Mouse (Mus musculus) cerebellum, adult 18-20 months (tissue): ENCODE results near the gene Serinc4.
A peak's percentile ranks its signal among the peaks of the same experiment; 100 is the strongest.
"Not testable (repeated sequence)": the region's sequence is repeated elsewhere in the genome, so short reads cannot be mapped to it uniquely, and the experiment has no call there.

ENCODE experiments used
- DNase-seq, 2 experiments: peaks; one replicate each; pipeline ENCODE4 v3.0.0; 2021

The Serinc4 gene

DNA sequence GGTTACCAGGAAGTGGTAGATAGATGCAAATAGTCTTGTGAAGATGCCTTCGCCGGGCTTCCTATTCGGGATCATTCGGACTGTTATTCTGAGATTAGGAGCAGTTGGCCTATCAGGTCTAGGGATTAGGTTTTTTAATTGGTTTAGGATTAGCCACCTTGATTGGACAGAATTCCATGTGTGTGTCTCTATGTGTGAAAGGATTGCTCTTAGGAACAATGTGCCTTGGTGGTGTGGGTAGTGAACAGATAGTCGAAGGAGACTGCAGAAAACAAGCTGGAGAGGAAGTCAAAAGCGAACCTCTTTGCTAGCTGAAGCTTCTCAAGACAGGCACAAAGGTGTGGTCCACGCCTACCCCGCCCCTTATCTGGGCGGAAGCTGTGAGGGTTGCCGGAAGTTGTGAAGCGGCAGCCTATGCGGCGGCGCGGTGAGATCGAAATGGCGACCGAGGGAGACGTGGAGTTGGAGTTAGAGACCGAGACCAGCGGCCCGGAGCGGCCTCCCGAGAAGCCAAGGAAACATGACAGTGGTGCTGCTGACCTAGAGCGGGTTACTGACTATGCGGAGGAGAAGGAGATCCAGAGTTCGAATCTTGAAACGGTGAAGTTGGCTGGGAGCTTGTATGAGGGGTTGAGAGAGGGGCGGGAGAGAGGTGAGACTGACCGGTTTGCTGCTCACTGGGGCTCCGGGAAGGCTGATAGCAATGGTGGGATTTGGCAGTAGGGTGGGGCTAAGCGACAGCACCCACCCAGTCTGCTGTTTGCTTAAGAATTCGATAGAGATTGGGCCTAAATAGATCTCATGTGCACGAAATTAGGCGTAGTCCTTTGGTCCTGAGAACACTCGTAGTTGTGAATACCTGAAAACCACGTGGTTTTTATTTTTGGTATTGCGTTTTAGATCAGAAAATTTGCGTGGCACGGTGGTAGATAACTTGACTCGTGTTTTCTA, at the start of gene Serinc4:
TSS of gene Serinc4 (minus strand) at position 90 of the 951 bp plus-strand sequence.
- peak; percentile 78 to 82 for DNase-seq

DNA sequence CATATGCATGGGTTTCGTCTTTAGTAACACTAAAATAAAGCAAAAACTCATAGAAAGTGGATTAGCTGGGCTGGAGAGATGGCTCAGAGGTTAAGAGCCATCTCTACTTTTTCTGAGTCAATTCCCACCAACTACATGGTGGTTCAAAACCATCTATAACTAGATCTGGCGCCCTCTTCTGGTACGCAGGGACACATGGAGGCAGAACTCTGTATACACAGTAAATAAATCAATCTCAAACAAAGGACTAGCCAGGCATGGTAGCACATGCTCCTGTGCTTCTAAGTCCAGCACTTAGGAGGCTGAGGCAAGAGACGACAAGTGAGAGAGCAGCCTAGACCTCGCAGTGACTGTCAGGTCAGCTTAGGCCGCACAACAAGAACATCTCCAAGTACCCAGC, 45.0 kb upstream of the Serinc4 start:
- not testable (repeated sequence) for DNase-seq

DNA sequence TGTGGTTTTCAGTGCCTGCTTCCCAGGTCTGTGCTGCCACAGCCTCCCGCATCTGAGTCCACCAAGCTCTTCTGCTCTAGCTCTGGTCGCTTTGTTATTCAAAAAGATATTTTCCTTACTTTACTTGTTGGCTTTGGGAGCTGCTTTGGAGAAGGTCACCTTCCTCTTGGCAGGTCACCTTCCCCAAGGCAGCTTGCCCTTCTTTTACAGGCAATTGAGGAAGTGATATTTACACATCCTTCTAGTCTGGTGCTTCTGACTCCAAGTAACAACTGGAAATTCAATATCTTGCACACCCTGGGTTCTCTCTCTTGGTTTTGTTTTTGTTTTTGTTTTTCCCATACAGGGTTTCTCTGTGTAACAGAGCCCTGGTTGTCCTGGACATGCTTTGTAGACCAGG, 27.8 kb upstream of the Serinc4 start:
- not testable (repeated sequence) for DNase-seq

DNA sequence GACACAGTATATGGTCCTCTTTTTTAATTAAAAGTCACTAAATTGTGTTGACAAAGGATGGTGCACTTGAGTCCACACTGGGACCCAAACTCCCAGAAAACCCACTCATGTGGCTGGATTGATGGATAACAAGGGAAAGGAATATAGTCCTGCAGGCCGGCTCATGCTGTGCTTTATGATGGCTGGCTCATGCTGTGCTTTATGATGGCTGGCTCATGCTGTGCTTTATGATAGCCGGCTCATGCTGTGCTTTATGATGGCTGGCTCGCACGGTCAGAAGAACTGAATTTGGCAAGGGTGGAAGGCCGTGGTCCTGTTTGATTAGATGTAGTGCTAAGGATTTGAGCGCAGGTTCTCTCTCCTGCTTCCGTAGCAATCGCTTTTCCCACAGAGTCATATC, 27.0 kb upstream of the Serinc4 start:
- DNase-seq, result no peak

DNA sequence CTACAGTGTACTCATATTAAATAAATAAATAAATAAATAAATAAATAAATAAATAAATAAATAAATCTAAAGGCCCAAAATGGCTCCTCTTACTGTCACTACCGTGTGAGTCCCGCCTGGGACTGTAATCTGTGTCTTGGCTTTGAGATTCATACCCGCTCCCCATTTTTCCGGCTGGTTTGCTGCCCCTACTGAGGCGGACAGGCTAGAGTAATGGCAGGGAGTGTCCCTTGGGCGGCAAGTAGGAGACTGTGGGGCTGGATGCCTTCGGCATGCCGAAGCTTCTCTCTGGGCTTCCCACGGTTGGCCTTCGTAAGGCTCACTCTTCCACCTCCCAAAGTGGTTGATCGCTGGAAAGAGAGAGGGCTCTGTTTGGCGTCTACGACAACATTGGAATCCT, 24.3 kb upstream of the Serinc4 start:
- DNase-seq, result not testable (repeated sequence)

DNA sequence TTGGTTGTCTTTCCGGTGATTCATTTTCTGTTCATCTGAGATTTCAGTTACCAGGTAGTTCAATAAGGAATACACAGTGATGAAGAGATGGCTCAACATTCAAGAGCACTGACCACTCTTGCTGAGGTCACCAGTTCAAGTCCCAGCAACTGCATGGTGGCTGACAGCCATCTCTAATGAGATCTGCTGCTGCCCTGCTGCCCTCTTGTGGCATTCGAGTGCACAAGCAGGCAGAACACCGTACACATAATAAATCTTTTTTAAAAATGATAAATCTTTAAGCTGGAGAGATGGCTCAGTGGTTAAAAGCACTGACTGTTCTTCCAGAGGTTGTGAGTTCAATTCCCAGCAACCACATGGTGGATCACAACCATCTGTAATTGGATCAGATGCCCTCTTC, 23.9 kb upstream of the Serinc4 start:
- no peak for DNase-seq

DNA sequence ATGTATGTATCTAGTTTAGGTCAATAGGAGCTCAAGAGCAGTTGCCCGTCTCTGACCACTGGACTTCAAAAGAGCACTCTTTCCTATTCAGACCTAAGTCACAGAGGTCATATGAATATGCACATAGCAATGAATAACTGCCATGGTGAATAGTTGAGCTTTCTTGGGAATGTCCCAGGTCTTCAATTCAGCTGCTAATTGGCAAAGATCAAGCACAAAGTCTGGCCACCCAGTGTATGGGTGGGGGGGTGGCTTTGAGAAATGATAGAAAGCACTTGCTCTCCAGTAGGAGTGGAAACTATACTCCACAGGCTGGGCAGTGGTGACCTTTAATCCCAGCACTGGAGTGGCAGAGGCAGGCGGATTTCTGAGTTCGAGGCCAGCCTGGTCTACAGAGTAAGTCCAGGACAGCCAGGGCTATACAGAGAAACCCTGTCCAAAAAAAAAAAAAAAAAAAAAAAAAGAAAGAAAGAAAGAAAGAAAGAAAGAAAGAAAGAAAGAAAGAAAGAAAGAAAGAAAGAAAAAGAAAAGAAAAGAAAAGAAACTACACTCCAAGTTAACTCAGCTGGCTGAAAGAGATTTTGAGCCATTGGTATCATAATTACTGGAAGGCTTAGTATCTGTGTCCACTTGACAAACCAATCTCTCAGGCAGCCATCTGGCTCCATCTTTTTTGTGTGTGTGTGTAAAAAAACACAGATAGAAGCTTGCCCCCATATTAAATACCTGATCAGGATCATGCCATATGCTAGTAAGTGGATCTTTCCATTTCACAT, 21.1 kb upstream of the Serinc4 start:
- DNase-seq, result no peak

DNA sequence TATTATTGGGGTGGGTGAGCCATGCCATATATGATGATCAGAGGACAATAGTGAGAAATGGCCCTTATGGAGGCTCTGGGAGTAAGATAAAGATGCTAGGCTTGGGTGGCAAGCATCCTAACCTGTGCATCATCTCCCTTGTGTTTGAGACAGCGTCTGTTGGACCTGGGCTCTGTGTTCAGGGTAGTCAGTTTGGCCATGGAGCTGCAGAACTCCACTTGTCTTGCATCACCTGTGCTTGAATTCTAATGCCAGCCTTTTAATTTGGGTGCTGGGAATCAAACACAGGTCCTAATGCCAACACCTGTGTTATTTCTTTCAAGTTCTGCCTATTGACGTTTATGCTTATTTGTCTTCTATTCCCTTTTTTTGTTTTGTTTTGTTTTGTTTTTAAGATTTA, 18.7 kb upstream of the Serinc4 start:
- not testable (repeated sequence) for DNase-seq

DNA sequence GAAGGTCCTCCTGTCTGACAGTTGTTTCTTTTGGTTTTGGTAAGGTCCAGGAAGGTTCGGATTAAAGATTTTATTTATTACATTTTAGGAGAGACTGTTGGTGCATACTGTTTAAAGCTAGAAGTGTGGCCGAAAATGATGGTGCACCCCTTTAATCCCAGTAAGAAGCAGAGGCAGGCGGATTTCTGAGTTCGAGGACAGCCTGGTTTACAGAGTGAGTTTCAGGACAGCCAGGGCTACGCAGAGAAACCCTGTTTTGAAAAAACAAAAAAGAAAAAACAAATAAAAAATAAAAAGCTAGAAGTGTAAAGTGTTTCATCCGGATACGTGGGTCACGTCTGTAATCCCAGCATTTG, 17.6 kb upstream of the Serinc4 start:
- peak in 1 of 2 experiments; percentile 28 for DNase-seq

DNA sequence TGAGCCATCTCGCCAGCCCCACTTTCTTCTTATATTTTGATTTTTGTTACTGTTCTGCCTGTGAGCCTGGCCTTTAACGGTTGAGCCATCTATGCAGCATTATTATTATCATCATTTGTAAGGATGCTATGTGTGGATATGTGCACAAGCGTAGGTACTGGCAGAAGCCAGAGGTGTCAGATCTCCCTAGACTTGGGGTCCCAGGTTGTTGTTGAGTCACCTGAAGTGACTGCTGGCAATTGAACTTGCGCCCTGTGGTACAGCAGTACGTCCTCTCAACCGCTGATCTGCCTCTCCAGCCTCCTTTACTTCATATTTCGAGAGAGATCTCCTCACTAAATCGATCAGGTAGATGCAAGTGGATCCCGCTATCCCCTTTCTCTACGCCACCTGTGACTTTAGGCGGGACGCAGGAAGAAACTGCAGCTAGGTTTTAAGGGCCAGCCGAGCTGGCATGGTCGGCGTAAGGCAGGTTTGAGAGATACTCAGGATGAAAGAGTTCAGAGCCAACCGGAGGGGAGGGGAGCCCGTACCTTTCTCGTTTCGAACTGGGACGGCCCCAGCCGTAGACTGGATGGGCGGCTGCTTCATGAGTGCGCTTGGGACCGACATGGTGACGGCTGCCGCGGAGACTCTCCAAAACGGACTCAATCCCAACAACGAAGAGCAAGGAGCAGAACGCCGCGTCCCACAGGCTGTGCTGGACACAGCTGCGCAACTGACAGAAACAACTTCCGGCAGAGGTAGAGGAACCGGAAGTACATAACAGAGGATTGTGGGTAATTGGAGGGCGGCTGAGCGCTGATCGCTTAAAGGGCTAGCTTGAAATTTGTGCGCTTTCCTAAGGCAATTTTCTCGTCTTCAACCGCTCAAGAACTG, 17.0 kb upstream of the Serinc4 start, which contains the start of gene Mfap1b:
TSS of gene Mfap1b (minus strand) at position 767 of the 879 bp plus-strand sequence.
- DNase-seq, result peak; percentile 83 to 87

DNA sequence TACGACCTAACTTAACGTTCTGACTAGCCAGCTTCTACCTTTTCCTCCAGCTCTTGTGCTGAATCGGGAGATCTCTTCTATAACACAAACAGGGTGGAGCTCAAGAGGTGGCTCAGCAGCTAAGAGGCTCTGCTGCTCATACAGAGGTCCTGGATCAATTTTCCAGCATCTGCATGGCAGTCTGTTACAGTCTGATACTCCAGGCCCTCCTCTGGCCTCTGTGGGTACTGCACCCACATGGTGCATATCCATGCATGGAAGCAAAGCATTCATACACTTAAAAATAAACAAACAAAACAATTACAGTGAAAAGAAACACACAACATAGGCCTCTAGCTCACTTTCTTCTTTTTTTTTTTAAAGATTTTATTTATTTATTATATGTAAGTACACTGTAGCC, 16.2 kb upstream of the Serinc4 start:
- DNase-seq, result not testable (repeated sequence)

DNA sequence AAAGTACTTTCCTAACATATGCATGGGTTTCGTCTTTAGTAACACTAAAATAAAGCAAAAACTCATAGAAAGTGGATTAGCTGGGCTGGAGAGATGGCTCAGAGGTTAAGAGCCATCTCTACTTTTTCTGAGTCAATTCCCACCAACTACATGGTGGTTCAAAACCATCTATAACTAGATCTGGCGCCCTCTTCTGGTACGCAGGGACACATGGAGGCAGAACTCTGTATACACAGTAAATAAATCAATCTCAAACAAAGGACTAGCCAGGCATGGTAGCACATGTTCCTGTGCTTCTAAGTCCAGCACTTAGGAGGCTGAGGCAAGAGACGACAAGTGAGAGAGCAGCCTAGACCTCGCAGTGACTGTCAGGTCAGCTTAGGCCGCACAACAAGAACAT, 12.4 kb upstream of the Serinc4 start:
- DNase-seq, result not testable (repeated sequence)

DNA sequence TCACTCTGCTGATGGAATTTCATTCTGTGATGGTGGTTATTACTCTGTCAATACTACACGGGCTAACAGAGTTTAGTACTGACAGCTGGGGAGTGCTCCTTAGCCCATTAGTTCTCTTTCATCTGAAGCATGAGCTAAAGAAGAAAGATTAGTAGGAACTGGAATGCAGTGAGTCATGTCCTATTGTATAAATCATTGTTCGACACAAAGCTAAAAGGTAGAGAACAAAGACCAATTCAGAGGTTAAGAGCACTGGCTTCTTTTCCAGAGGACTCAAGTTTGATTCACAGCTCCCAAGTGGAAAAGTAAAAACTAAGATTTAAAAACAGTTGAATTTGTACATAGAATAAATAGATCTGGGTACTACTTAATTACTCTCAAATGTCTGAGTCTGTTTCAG, 3.5 kb upstream of the Serinc4 start:
- DNase-seq, result no peak

DNA sequence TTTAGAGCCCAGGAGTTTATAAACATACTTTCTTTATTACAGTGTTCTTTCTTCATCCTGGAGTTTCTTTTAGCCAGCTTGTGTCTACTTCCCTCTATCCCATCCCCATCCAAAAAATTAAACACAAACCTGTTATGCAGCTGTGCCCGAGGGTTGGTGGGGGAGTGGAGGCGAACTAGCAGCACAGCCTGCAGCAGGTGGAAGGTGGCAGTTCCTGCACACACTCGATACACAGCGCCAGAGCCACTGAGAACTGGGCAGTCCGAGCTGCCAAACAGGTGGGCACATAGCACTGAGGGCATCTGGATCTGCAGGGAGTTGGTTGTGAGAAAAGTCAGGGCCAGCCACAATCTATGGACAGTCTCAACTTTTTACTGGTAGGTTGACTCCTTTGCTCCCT, 1.0 kb downstream of the Serinc4 start:
- no peak for DNase-seq

DNA sequence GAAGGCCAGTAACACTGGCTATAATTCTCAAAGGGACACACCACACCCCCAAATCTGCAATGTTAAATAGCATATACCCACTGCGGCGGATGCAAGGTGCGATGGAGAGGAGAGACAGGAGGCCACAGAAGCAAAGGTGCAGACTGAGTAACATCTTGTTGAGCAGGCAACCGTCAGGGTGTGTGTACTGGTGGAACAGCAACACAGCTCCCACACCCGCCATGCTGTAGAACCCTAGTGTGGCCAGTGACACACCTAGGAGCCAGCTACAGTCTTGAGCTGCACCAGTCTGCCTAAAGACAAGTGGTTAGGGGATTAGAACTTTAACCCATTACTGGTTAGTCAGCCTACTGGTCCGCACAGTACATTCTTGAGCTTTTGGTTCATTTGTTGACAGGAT, 2.7 kb downstream of the Serinc4 start:
- DNase-seq, result no peak

DNA sequence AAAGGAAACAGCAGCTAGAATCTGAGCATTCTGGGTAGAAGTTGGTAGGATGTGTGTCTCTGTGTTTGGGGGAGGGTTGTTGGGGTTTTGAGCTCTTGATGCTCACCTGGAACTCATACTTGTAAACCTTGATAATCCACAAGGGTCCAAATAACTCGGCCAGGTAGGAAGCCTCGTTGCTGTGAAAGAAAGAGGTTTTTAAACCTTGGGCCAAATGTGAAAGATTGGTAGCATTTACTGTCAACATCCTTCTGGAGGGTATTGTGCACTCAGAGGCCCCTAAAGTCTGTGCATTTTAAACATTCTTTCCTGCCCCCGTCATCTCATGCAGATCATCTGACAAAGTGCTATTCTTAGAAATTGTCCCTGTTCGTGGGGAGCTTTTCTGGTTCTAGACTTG, 3.6 kb downstream of the Serinc4 start, which contains the start of gene Hypk:
TSS of gene Hypk (plus strand) at position 301 of the 400 bp plus-strand sequence.
- DNase-seq, result no peak

DNA sequence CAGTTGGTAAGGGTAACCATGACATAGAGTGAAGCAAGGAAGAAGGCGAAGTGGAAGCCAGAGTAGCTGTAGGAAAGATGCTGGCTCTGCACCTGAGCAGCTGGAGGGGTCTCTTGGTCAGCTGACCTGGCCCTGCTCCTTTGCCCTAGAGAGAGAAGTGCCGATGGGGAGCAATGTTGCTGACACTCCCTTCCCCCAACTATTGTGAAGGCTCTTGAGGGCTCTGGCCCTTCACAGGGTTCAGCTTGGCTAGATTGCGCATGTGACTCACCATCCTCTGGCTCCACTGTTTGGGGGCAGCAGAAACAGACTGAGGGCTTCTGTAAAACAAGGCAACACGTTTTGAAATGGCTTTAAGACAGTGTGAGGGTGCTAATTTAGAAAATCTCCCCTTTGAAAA, 4.2 kb downstream of the Serinc4 start:
- DNase-seq, result no peak

DNA sequence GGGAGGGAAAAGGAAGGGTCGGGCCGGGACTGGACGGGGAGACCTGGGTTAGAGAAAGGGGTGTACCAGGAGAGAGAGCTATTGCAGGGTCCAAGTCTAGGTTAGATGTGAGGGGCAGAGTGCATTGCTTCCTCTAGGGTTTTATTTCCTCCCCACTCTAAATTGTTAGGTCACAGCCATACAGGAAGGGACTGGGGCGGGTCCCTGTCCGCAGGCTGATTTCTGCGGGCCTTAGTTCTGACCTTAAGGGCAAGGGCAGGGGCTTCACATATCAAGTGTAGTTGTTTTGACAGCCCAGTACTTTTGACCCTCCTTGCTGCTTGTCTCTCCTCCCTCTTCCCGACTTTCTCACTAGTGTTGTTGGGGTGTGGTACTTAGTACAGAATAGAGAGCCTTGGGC, 6.5 kb downstream of the Serinc4 start:
- no peak for DNase-seq

DNA sequence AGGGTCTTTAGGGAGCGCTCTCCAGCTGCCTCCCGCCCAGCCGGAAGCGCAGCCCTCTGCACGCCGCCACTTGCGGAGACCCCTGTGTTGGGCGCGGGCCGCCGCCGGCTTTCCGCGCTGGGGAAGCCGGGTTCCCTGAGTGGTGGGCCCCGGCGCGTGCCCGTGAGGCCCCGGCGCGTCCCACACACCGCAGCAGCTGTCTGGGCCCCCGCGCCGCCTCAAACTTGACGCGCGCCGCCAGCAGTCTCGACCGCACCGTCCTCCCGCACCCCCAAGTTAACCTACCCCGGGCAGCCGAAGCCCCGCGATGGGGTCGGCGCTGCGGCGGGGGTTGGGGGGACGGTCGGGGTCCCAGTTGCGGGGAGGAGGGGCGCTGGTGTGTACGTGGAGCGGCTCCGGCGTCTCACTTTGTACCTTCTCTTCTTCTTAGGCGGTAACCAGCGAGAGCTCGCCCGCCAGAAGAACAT, 7.0 kb downstream of the Serinc4 start:
- DNase-seq, result no peak

DNA sequence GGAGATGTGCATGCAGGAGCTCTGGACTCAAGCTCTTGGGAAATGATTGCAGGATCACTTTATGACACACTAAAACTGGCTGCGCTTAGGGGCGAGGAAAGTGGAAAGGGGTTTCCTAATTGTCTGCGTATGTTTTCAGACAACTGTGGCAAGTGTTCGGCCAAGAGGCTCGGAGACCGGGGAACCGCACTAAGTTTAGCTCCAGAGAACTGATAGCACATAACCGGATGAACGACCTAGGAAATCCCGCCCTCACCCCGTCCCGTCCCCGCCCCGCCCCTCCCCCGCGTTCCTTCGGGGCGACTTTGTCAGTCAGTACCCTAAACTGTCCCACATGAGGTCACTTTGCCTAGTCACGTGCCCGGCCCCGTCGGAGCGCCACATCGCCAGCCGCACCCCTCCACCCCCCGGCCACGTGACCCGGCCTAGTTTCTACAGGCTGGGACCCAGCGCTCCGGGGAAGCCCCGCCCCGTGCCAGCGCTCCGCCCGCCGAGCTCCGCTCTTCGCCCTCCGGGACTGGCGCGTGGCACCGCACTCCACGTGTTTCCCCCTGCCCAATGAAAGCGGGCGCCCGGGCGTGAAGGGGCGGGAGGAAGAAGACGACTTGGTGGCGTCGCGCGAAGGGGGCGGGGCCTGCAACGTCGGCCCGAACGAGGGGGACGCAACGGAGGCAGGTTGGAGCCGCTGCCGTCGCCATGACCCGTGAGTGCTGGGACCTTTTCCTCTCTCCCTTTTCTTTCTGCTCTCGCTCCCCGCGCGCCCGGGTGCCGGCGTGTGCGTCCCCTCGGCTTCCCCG, 7.6 kb downstream of the Serinc4 start, which contains the start of gene Serf2:
TSS of gene Serf2 (plus strand) at position 457 of the 797 bp plus-strand sequence.
- peak; percentile 98 to 99 for DNase-seq

DNA sequence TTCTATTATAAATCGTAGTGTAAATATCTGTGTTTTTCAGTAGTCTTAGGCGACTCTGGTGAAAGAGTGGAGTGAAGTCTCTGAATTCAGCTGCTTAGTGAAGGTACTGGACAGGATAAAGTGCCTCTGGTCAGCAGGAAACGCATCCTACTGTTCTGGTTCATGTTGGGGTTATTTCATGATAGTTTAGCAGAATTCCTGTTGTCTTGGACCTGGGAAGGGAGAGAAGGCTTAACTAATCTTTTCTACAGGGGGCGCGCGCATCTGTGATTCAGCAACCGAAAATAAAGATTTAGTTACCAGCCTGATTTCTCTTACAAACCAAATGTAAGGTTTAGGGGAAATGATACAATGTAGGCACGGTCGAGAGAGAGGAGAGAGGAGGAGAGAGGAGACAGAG, 8.4 kb downstream of the Serinc4 start:
- peak; percentile 32 to 38 for DNase-seq

DNA sequence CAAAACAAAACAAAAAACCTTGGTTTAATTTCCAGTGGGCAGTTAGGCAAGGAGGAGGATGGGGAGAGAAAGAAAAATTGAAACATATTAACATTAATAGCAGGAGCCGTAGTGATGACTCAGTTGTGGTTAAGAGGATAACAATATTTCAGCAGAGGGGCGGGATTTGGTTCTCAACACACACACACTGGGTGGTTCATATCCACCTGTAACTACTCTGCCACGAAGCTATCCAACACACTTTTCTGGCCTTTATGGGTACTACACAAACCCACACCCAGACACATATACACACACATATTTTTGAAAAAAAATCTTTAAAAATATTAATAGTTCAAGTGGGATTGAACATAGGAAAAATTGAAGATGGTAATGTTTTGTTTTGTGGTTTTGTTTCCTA, 9.6 kb downstream of the Serinc4 start:
- DNase-seq, result no peak
